ENCODE assay signal across 25 mouse cellular contexts in genomic region chr1:171454926-171455325, GRCm38 (mm10). TPM values are rescaled to one million over a fixed set of nuclear protein-coding genes. Genes with fewer than 3 reads are reported as not detected.
A peak's percentile ranks its signal among the peaks of the same experiment; 100 is the strongest.
DNase-seq lines count a peak whose midpoint lies in the region; ATAC-seq and TF ChIP-seq lines count a peak whose summit lies in the region.
"Had no signal": no experiment of that assay in that cellular context is flagged by ENCODE, and none has a peak within 500 bp of the region (broad histone marks: within the 10 kb centered on the region; RNA-seq: fewer than 3 reads in every experiment).

No protein-coding gene starts in this region.

- H3K4me1 ChIP-seq in intestine, postnatal 0 days (replicated peaks; ENCODE audit: control insufficient read depth, insufficient read depth, low read length) = no peaks in the 10 kb centered on the region
- 0 out of 2 replicates have a peak, but pooled peaks cover 3% of the 10 kb centered on the region for H3K4me1 ChIP-seq in intestine, embryonic 15.5 days (replicated peaks)
- 0 out of 4 replicates have a peak, but pooled peaks cover 0 to 8% of the 10 kb centered on the region in 2 experiments for H3K4me1 ChIP-seq in liver, embryonic 14.5 days (replicated peaks; ENCODE audit: control insufficient read depth in 2 of 2, insufficient read depth in 2 of 2, low read length in 1 of 2)
- no peaks in the 10 kb centered on the region for H3K4me1 ChIP-seq in liver, embryonic 11.5 days (replicated peaks; ENCODE audit: control insufficient read depth, insufficient read depth, low read length)
- no peaks in the 10 kb centered on the region for H3K4me1 ChIP-seq in MEL (ENCODE audit: control insufficient read depth in 1 of 2, insufficient read depth in 2 of 2, low read length in 2 of 2)

- no peaks in the 10 kb centered on the region for H3K27me3 ChIP-seq in intestine, postnatal 0 days (replicated peaks; ENCODE audit: control insufficient read depth, insufficient read depth, low read length)
- H3K27me3 ChIP-seq in intestine, embryonic 15.5 days (replicated peaks) = no peaks in the 10 kb centered on the region
- H3K27me3 ChIP-seq in liver, embryonic 14.5 days (ENCODE audit: control insufficient read depth, insufficient read depth, low read length) = no peaks in the 10 kb centered on the region
- no peaks in the 10 kb centered on the region for H3K27me3 ChIP-seq in liver, embryonic 11.5 days (replicated peaks; ENCODE audit: control insufficient read depth, insufficient read depth, low read length)
- H3K27me3 ChIP-seq in MEL (ENCODE audit: control insufficient read depth in 1 of 2, insufficient read depth in 2 of 2, low read length in 2 of 2) = peaks cover 0 to 4% of the 10 kb centered on the region in 2 experiments; a peak in 2 of 4 replicates
- H3K27me3 ChIP-seq: embryonic facial prominence, embryonic 15.5 days; forebrain, embryonic 12.5 days; hindbrain, embryonic 15.5 days had no signal

- no peak for TF ChIP-seq POLR2A in MEL (IDR thresholded peaks at IDR 0.05; ENCODE audit: control insufficient read depth in 1 of 2, insufficient read depth in 1 of 2, low read depth in 1 of 2, low read length in 2 of 2, poor library complexity in 1 of 2)

- no peaks in the 10 kb centered on the region for H3K9me3 ChIP-seq in intestine, postnatal 0 days (ENCODE audit: control insufficient read depth)
- H3K9me3 ChIP-seq in intestine, embryonic 15.5 days = no peaks in the 10 kb centered on the region
- H3K9me3 ChIP-seq in liver, embryonic 14.5 days (ENCODE audit: control insufficient read depth, low read length) = no peaks in the 10 kb centered on the region
- H3K9me3 ChIP-seq in liver, embryonic 11.5 days (ENCODE audit: control insufficient read depth, low read length) = no peaks in the 10 kb centered on the region
- H3K9me3 ChIP-seq in MEL (replicated peaks; ENCODE audit: insufficient read depth, low read length) = no peaks in the 10 kb centered on the region
- H3K9me3 ChIP-seq: embryonic facial prominence, embryonic 10.5 days; embryonic facial prominence, embryonic 15.5 days; forebrain, embryonic 12.5 days; hindbrain, embryonic 10.5 days; hindbrain, embryonic 15.5 days had no signal

- TF ChIP-seq EP300 in liver, embryonic 14.5 days (IDR thresholded peaks at IDR 0.05; ENCODE audit: low read depth) = no peak
- TF ChIP-seq EP300 in MEL (IDR thresholded peaks at IDR 0.05; ENCODE audit: low read depth in 1 of 2, low read length in 2 of 2) = no peak

- no peak overlapping the region for H3K9ac ChIP-seq in intestine, postnatal 0 days (ENCODE audit: low read depth, low read length)
- no peak overlapping the region for H3K9ac ChIP-seq in intestine, embryonic 15.5 days
- no peak overlapping the region for H3K9ac ChIP-seq in liver, embryonic 14.5 days (replicated peaks)
- no peak overlapping the region for H3K9ac ChIP-seq in liver, embryonic 11.5 days (ENCODE audit: low read depth, low read length)
- H3K9ac ChIP-seq in MEL (ENCODE audit: control insufficient read depth, low read depth, low read length, poor library complexity, severe bottlenecking) = no peak overlapping the region
- H3K9ac ChIP-seq: embryonic facial prominence, embryonic 15.5 days; forebrain, embryonic 12.5 days; hindbrain, embryonic 15.5 days had no signal

- no peak for TF ChIP-seq RAD21 in MEL (IDR thresholded peaks at IDR 0.05; ENCODE audit: low read depth, low read length)

- no peak for DNase-seq in liver, embryonic 14.5 days (ENCODE audit: low read depth in 3 of 3, low spot score in 3 of 3)
- no peak for DNase-seq in liver, embryonic 11.5 days (ENCODE audit: low spot score)
- DNase-seq in MEL (ENCODE audit: low read depth, low spot score) = no peak
- DNase-seq in right cerebral cortex, postnatal 36 days (ENCODE audit: low spot score in 2 of 2) = no peak
- DNase-seq: adrenal gland, adult 2 months; adrenal gland, postnatal 36 days; cerebellum, adult 2 months; cerebellum, postnatal 25 days; gastrocnemius, postnatal 36 days; heart, postnatal 14 days; kidney, adult 8-10 months; lung, adult 18-20 months; lung, postnatal 14 days; midbrain, embryonic 14.5 days had no signal

- H3K27ac ChIP-seq in intestine, postnatal 0 days (ENCODE audit: low read depth, low read length) = no peak overlapping the region
- H3K27ac ChIP-seq in intestine, embryonic 15.5 days = no peak overlapping the region
- no peak overlapping the region for H3K27ac ChIP-seq in liver, embryonic 14.5 days
- no peak overlapping the region for H3K27ac ChIP-seq in liver, embryonic 11.5 days (ENCODE audit: low read depth, low read length)
- no peak overlapping the region for H3K27ac ChIP-seq in MEL (ENCODE audit: control insufficient read depth, low read depth, low read length)
- H3K27ac ChIP-seq: embryonic facial prominence, embryonic 10.5 days; embryonic facial prominence, embryonic 15.5 days; forebrain, embryonic 12.5 days; hindbrain, embryonic 10.5 days; hindbrain, embryonic 15.5 days; kidney, postnatal 0 days; left cerebral cortex, adult 2 months had no signal

- H3K4me2 ChIP-seq in intestine, postnatal 0 days (replicated peaks; ENCODE audit: low read depth) = no peak overlapping the region
- H3K4me2 ChIP-seq in intestine, embryonic 15.5 days (replicated peaks) = no peak overlapping the region
- H3K4me2 ChIP-seq in liver, embryonic 14.5 days (ENCODE audit: low read depth) = no peak overlapping the region
- no peak overlapping the region for H3K4me2 ChIP-seq in liver, embryonic 11.5 days
- H3K4me2 ChIP-seq: embryonic facial prominence, embryonic 15.5 days; forebrain, embryonic 12.5 days; hindbrain, embryonic 15.5 days had no signal

- H3K4me3 ChIP-seq in intestine, postnatal 0 days (ENCODE audit: low read depth, low read length) = no peak overlapping the region
- no peak overlapping the region for H3K4me3 ChIP-seq in intestine, embryonic 15.5 days (replicated peaks)
- no peak overlapping the region for H3K4me3 ChIP-seq in liver, embryonic 14.5 days (ENCODE audit: insufficient read depth in 1 of 2, low read depth in 2 of 2, low read length in 2 of 2)
- no peak overlapping the region for H3K4me3 ChIP-seq in liver, embryonic 11.5 days (ENCODE audit: low read depth, low read length)
- no peak overlapping the region for H3K4me3 ChIP-seq in MEL (ENCODE audit: control insufficient read depth in 1 of 2, insufficient read depth in 1 of 2, low read depth in 2 of 2, low read length in 2 of 2)
- H3K4me3 ChIP-seq: embryonic facial prominence, embryonic 10.5 days; embryonic facial prominence, embryonic 15.5 days; forebrain, embryonic 12.5 days; hindbrain, embryonic 10.5 days; hindbrain, embryonic 15.5 days; left cerebral cortex, adult 2 months had no signal

- TF ChIP-seq CTCF in intestine, postnatal 0 days (IDR thresholded peaks at IDR 0.05; ENCODE audit: low read depth) = peak; percentile 42
- peak; percentile 23; the same call in 1 of the 2 replicates for TF ChIP-seq CTCF in liver, embryonic 14.5 days (IDR thresholded peaks at IDR 0.05; ENCODE audit: low read depth)
- TF ChIP-seq CTCF in MEL (IDR thresholded peaks at IDR 0.05 in 2 of 3, conservative IDR thresholded peaks at IDR 0.05 in 1 of 3; ENCODE audit: control insufficient read depth in 1 of 3, insufficient read depth in 1 of 3, low read depth in 2 of 3, low read length in 3 of 3, poor library complexity in 1 of 3, severe bottlenecking in 1 of 3) = no peak

- no peaks in the 10 kb centered on the region for H3K36me3 ChIP-seq in intestine, postnatal 0 days (ENCODE audit: control insufficient read depth, insufficient read depth)
- no peaks in the 10 kb centered on the region for H3K36me3 ChIP-seq in intestine, embryonic 15.5 days
- H3K36me3 ChIP-seq in liver, embryonic 14.5 days (replicated peaks; ENCODE audit: control insufficient read depth, insufficient read depth, low read depth) = no peaks in the 10 kb centered on the region
- H3K36me3 ChIP-seq in liver, embryonic 11.5 days (ENCODE audit: control insufficient read depth, insufficient read depth, low read length) = no peaks in the 10 kb centered on the region
- no peaks in the 10 kb centered on the region for H3K36me3 ChIP-seq in MEL (ENCODE audit: control insufficient read depth in 1 of 2, insufficient read depth in 2 of 2, low read length in 2 of 2)
- H3K36me3 ChIP-seq: embryonic facial prominence, embryonic 10.5 days; embryonic facial prominence, embryonic 15.5 days; forebrain, embryonic 12.5 days; hindbrain, embryonic 10.5 days; hindbrain, embryonic 15.5 days had no signal

- ATAC-seq in intestine, postnatal 0 days = no peak
- ATAC-seq in intestine, embryonic 15.5 days = no peak
- ATAC-seq in liver, embryonic 14.5 days (ENCODE audit: insufficient read depth) = no peak
- no peak for ATAC-seq in liver, embryonic 11.5 days (replicated peaks; ENCODE audit: low FRiP score)
- ATAC-seq: activated CD4-positive, CD25-positive, alpha-beta regulatory T cell, adult 4 months; inflammation-experienced regulatory T-cells, adult 6 months had no signal

- 78% methylated on average over 6 of the region's 6 CpGs for WGBS in intestine, postnatal 0 days
- WGBS in intestine, embryonic 15.5 days = 81% methylated on average over 6 of the region's 6 CpGs
- WGBS in liver, embryonic 14.5 days (ENCODE audit: insufficient replicate concordance) = 63% methylated on average over 6 of the region's 6 CpGs
- 76% methylated on average over 6 of the region's 6 CpGs for WGBS in liver, embryonic 11.5 days

- no peaks in the 10 kb centered on the region for H3K79me2 ChIP-seq in MEL (ENCODE audit: control insufficient read depth, insufficient read depth, low read length, poor library complexity)

RNA-seq across cellular contexts. Expression of gene F11r, which starts 17.6 kb away (rescaled TPM):
- polyA plus RNA-seq in intestine, postnatal 0 days (2015; fragmentation: Nextera tagmentation; extraction: Ambion mirVana) = 72.5 and 83.1 TPM in 2 replicates
- polyA plus RNA-seq in intestine, embryonic 15.5 days (2015; fragmentation: Nextera tagmentation; extraction: Ambion mirVana) = 88.1 and 100 TPM in 2 replicates
- 11.9 TPM in 2 replicates for polyA plus RNA-seq in liver, embryonic 14.5 days (2012; rRNA removed)
- 13.6 and 14.0 TPM in 2 replicates for polyA plus RNA-seq in liver, embryonic 14.5 days (2014; fragmentation: Nextera tagmentation; extraction: Ambion mirVana)
- 42.0 and 47.8 TPM in 2 replicates for polyA plus RNA-seq in liver, embryonic 11.5 days (2014; fragmentation: Nextera tagmentation; extraction: Ambion mirVana)
- 0.31 and 0.42 TPM in 2 replicates for total RNA-seq in MEL (2012; rRNA removed)
- 1 to 10 TPM in 1 of 2 experiments, not detected in 1; 1.8 TPM for polyA plus RNA-seq in MEL (2012; ENCODE audit: insufficient read depth in 1 of 2, insufficient read length in 2 of 2, low read depth in 1 of 2, low replicate concordance in 2 of 2, missing spikeins in 1 of 2)

RNA-seq across cellular contexts. Expression of gene Tstd1, which starts 36.3 kb away (rescaled TPM):
- polyA plus RNA-seq in intestine, postnatal 0 days (2015; fragmentation: Nextera tagmentation; extraction: Ambion mirVana) = 1.7 and 2.8 TPM in 2 replicates
- polyA plus RNA-seq in intestine, embryonic 15.5 days (2015; fragmentation: Nextera tagmentation; extraction: Ambion mirVana) = 3.3 and 3.8 TPM in 2 replicates
- 0.60 and 0.90 TPM in 2 replicates for polyA plus RNA-seq in liver, embryonic 14.5 days (2012; rRNA removed)
- polyA plus RNA-seq in liver, embryonic 14.5 days (2014; fragmentation: Nextera tagmentation; extraction: Ambion mirVana) = 0.19 and 0.75 TPM in 2 replicates
- polyA plus RNA-seq in liver, embryonic 11.5 days (2014; fragmentation: Nextera tagmentation; extraction: Ambion mirVana) = 1.6 and 1.7 TPM in 2 replicates
- total RNA-seq in MEL (2012; rRNA removed) = 0.49 and 0.50 TPM in 2 replicates
- polyA plus RNA-seq in MEL (2012; ENCODE audit: insufficient read depth in 1 of 2, insufficient read length in 2 of 2, low read depth in 1 of 2, low replicate concordance in 2 of 2, missing spikeins in 1 of 2) = 1 to 10 TPM in 1 of 2 experiments, not detected in 1; 1.4 TPM

RNA-seq across cellular contexts. Expression of gene Usf1, which starts 43.8 kb away (rescaled TPM):
- polyA plus RNA-seq in intestine, postnatal 0 days (2015; fragmentation: Nextera tagmentation; extraction: Ambion mirVana) = 35.1 and 36.5 TPM in 2 replicates
- polyA plus RNA-seq in intestine, embryonic 15.5 days (2015; fragmentation: Nextera tagmentation; extraction: Ambion mirVana) = 62.1 and 62.5 TPM in 2 replicates
- polyA plus RNA-seq in liver, embryonic 14.5 days (2012; rRNA removed) = 13.4 and 16.9 TPM in 2 replicates
- 15.0 and 18.9 TPM in 2 replicates for polyA plus RNA-seq in liver, embryonic 14.5 days (2014; fragmentation: Nextera tagmentation; extraction: Ambion mirVana)
- polyA plus RNA-seq in liver, embryonic 11.5 days (2014; fragmentation: Nextera tagmentation; extraction: Ambion mirVana) = 51.0 and 53.2 TPM in 2 replicates
- 50.0 and 56.0 TPM in 2 replicates for total RNA-seq in MEL (2012; rRNA removed)
- polyA plus RNA-seq in MEL (2012; ENCODE audit: insufficient read depth in 1 of 2, insufficient read length in 2 of 2, low read depth in 1 of 2, low replicate concordance in 2 of 2, missing spikeins in 1 of 2) = 10 to 100 TPM in 1 of 2 experiments, not detected in 1; 55.0 TPM

RNA-seq across cellular contexts. Expression of gene Alyref2, which starts 48.4 kb away (rescaled TPM):
- 15.4 and 16.1 TPM in 2 replicates for polyA plus RNA-seq in intestine, postnatal 0 days (2015; fragmentation: Nextera tagmentation; extraction: Ambion mirVana)
- 12.0 and 12.2 TPM in 2 replicates for polyA plus RNA-seq in intestine, embryonic 15.5 days (2015; fragmentation: Nextera tagmentation; extraction: Ambion mirVana)
- polyA plus RNA-seq in liver, embryonic 14.5 days (2012; rRNA removed) = 1.7 and 2.5 TPM in 2 replicates
- polyA plus RNA-seq in liver, embryonic 14.5 days (2014; fragmentation: Nextera tagmentation; extraction: Ambion mirVana) = 2.4 and 2.9 TPM in 2 replicates
- 7.8 and 8.3 TPM in 2 replicates for polyA plus RNA-seq in liver, embryonic 11.5 days (2014; fragmentation: Nextera tagmentation; extraction: Ambion mirVana)
- total RNA-seq in MEL (2012; rRNA removed) = 4.6 and 5.5 TPM in 2 replicates
- polyA plus RNA-seq in MEL (2012; ENCODE audit: insufficient read depth in 1 of 2, insufficient read length in 2 of 2, low read depth in 1 of 2, low replicate concordance in 2 of 2, missing spikeins in 1 of 2) = 1 to 10 TPM in 1 of 2 experiments, not detected in 1; 8.8 TPM

Comparison
In these comparisons a context has a peak if more than half of its experiments do, and no peak if none do; other contexts are left out.
1. CTCF ChIP-seq: peak in intestine, postnatal 0 days (single experiment) and liver, embryonic 14.5 days (single experiment); none in MEL (0 of 3).
2. RNA of gene F11r, which starts 17.6 kb away (polyA plus RNA-seq): 88.1 to 100 TPM in intestine, embryonic 15.5 days, 72.5 to 83.1 TPM in intestine, postnatal 0 days, 42.0 to 47.8 TPM in liver, embryonic 11.5 days and 11.9 to 14.0 TPM in liver, embryonic 14.5 days; 1.8 TPM in MEL; every median in the first group is over 4 times any median in the second.